Mouse (Mus musculus) cerebellum, postnatal 10 days (tissue): ENCODE results near the gene 4931406C07Rik.
"Not testable (repeated sequence)": the region's sequence is repeated elsewhere in the genome, so short reads cannot be mapped to it uniquely, and the experiment has no call there.

ENCODE experiments used
- DNase-seq, 2 experiments: peaks; one replicate each; pipeline ENCODE4 v3.0.0; 2021; ENCODE audit warnings: mixed read lengths in 2 of 2

4931406C07Rik gene

DNA sequence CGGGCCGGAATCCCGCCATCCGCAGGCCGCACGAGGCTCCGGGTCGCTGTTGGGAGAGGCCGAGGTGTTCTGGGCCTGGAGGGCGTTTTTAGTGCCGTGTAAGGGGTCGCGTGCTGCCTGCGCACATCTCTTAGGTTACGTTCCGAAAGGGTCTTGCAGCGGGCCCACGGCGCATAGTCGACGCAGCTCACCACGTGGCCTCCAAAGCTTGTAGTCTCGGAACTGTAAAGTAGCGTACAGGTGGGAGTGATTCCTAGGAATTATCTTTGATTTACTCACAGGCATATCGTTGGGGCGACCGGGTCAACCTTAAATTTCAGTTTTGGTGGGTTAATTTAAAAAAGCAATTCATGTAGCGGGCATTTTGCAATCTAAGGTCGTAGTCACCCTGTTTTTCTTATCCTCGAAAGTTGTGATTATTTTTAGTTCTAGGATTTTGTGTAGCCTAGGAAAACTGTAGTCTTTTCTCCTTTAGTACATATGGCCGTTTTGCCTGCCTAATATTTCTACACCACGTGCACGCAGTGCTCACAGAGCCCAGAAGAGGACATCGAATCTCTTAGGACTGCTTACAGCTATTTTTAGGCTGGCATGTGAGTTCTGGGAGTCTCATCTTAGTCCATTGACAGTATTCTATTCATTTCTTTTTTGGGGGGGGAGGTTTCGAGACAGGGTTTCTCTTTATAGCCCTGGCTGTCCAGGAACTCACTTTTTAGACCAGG lies at the start of gene 4931406C07Rik:
TSS of gene 4931406C07Rik (minus strand) at position 51 of the 722 bp plus-strand sequence.
- peak in 1 of 2 experiments; percentile 19 for DNase-seq

GRCm38 (mm10) chr9:15349925-15350324 lies 43.7 kb upstream of the 4931406C07Rik start:
- DNase-seq = no peak

- no peak for DNase-seq
Measured at GRCm38 (mm10) chr9:15337776-15338175, 31.5 kb upstream of the 4931406C07Rik start.

DNA sequence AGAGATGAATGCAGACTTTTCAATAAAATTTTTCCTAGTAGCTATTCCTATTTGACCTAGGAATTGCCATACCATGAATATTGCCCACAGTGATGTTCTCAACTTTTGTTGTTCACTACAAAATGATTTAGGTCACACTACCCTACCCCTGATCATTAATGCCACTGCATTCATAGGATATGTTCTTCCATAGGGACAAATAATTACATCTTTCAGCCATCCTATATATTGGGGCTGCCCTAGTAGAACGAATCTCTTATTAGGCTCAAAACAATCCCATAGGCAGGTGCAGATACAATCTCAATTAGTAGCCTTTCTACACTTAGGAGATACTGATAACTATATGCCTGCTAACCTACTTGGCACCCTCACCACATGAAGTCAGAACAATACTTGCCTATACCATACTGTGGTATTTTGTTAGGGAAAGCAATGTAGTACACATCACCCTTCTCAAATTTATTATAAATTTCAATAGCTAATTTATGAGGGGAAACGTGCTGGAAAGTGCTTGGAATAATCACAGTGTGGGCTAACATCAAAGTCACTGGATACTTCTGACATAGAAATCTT lies 12.0 kb upstream of the 4931406C07Rik start:
- no peak for DNase-seq

DNA sequence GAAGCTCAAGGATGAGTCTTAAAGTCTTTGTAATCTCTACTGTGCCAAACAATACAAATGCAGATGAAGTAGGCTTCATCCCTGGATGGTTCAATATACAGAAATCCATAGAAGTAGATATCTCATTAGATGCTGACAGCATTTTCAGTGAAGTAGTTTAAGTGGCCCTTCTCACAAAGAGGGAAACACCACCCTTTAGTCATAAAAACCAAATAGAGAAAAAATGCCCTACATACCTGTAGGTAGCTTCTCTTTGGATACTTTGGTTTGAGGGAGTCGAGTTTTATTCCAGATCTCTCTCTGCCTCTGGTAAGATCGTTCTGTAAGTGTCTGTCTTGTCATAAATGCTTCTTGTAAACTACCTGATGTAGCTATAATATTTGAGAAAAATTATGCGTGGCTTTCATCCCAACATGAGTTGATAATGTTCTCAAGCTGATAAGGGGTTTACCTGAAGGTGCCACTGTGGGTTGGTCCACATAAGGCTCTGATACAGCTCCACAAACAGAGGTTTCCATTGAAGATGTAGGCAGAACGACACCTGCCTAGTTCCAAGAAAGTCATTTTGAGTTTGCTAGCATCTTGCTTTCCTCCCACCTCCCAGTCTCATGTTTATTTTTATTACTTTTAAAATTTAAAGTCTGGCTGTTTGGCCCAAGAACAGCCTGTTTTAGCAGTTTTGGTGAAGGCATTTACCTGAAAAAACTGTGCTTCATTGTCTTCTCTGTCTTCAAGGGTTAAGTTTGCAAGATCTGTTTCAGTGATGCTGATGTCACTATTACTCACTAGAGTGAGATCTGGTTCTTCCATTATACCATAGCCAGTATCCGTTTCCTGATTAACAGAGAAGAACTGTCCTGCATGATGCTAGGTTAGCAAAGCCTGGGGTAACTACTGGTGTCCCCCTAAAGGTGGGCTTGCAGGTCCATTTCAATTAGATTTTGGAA lies 11.2 kb upstream of the 4931406C07Rik start:
- DNase-seq = no peak

- DNase-seq = not testable (repeated sequence)
Measured at GRCm38 (mm10) chr9:15316296-15316695, 10.0 kb upstream of the 4931406C07Rik start.

GRCm38 (mm10) chr9:15314619-15315018 lies 8.4 kb upstream of the 4931406C07Rik start:
- DNase-seq = no peak

DNA sequence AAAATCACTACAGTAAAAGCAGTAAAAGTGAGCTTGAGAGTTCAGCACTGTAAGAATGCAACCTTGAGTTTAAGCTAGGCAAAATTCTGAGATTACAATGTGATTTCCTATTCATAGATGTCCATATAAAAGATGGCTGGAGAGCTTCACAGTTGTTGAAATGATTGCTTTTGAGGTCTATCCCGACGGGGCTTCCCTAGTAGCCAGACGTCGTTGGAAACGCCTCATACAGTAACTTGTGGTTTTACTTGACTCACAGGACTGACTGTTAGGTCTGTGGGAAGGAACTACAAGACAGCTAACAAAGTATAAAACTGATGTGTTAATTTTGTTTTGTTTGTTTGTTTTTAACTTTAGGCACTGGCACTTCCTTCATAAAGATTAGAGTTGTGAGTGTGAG lies 7.4 kb upstream of the 4931406C07Rik start:
- no peak for DNase-seq

DNA sequence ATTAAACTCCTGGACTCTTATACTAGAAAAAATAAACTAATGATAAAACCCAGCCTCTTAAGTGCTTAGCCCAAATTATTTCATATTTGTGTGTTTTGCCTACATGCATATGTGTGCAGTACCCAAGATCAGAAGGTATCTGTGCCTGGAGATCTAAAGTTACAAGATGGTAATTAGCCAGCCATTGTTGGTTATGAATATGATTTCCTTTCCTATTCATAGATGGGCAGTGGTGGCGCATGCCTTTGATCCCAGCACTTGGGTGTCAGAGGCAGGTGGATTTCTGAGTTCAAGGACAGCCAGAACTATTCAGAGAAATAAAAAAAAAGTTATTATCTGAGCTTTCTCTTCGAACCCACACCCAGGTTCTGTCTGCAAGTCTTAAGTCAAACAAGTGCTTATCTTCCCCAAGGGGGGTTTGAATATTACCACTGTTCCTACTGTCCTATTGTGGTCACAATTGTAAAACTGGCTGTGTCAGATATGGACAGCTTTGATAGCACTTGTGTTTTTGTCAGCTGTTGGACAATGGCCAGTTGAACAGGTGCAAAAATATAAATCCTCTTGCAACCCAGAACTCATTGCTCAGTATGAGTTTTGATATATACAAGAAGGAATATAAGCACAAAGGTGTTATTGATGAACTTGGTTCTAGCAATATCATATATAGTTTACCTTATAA lies 5.9 kb upstream of the 4931406C07Rik start:
- DNase-seq = peak in 1 of 2 experiments; percentile 10

- no peak for DNase-seq
Measured at GRCm38 (mm10) chr9:15310179-15310578, 3.9 kb upstream of the 4931406C07Rik start.

- no peak for DNase-seq
Measured at GRCm38 (mm10) chr9:15309425-15309824, 3.2 kb upstream of the 4931406C07Rik start.

GRCm38 (mm10) chr9:15308254-15308653 lies 2.0 kb upstream of the 4931406C07Rik start:
- DNase-seq = no peak

GRCm38 (mm10) chr9:15307257-15307656 lies 1.0 kb upstream of the 4931406C07Rik start:
- DNase-seq = no peak

GRCm38 (mm10) chr9:15305503-15306397 lies 498 bp downstream of the 4931406C07Rik start, which contains the start of gene Taf1d:
Gene Taf1d (plus strand): TSS chr9:15306214.
- DNase-seq = peak; percentile 99

GRCm38 (mm10) chr9:15302881-15303280 lies 3.4 kb downstream of the 4931406C07Rik start:
- no peak for DNase-seq

- not testable (repeated sequence) for DNase-seq
Measured at GRCm38 (mm10) chr9:15302006-15302405, 4.2 kb downstream of the 4931406C07Rik start.

DNA sequence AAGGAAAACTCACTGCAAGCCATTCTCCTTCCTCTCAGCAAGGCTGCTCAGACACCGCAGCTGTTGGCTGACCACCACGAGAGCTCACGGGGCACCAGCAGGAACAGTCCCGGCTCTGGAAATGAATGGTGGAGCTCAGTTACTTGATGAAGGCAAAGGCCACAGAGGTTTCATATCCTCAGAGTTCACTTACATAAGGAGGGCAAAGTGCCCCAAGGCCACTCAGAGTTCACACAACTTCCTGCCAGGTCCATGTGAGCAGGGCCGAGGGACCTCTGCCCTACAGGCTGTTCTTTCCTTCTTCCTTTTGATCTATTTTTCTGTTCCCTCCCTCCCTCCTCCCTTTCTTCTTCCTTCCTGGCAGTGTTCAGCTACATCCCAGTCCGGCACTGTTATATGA lies 4.8 kb downstream of the 4931406C07Rik start:
- DNase-seq = no peak

DNA sequence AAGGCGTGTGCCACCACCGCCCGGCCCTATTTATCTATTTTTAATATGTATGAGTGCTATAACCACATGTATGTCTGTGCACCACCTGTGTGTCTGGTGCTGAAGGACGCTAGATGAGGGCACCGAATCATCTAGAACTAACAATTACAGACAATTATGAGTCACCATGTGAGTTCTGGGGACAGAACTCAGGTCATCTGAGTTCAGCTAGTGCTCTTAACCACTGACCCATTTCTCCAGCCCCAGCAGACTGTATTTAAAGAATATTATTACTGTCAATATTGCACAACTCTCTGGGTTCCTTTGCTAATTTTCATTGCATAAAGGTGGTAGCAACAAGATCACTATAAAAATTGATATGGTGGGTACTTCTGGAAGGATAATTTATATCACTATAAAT lies 6.2 kb downstream of the 4931406C07Rik start:
- DNase-seq = no peak

GRCm38 (mm10) chr9:15298451-15298850 lies 7.8 kb downstream of the 4931406C07Rik start:
- no peak for DNase-seq

- DNase-seq = no peak
Measured at GRCm38 (mm10) chr9:15297112-15297511, 9.1 kb downstream of the 4931406C07Rik start.

DNA sequence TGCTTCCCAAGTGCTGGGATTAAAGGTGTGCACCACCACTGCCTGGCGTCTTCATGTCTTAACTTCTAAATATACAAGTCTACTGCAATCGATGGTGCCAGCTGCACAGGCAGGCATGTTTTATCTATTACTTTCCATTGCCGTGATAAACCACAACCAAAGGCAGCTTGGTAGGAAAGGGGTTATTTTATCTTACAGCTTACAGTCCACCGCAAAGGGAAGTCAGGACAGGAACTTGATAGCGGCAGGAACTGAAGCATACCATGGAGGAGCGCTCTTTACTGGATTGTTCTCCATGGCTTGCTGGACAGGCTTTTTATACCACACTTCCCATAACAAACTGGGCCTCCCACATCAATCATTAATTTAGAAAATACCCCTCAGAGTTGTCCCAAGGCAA lies 17.0 kb downstream of the 4931406C07Rik start:
- no peak for DNase-seq

DNA sequence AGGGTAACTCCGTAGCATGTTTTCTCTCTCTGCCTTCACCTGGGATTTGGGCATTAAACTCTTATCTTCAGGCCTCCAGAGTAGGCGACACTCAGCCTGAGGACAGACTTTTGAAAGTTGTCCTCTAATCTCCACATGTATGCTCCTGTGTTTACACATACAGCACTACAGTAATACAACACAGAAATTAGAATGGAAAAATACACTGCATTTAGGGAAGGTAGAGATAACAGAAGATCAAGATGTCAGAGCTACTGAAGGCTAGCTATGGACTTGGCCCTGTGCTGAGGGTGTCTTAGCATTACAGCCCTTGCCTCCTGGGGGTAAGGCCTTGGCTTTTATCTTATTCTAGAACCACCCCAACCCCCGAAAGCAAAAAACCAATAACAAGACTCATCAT lies 17.8 kb downstream of the 4931406C07Rik start:
- DNase-seq = no peak
